Mouse (Mus musculus): ENCODE results near the gene Zcchc2.

Gene Zcchc2

GRCm38 (mm10) chr1:105988903-105989639 lies 1.1 kb upstream of the Zcchc2 start:
- DNase-seq, result no peak

DNA sequence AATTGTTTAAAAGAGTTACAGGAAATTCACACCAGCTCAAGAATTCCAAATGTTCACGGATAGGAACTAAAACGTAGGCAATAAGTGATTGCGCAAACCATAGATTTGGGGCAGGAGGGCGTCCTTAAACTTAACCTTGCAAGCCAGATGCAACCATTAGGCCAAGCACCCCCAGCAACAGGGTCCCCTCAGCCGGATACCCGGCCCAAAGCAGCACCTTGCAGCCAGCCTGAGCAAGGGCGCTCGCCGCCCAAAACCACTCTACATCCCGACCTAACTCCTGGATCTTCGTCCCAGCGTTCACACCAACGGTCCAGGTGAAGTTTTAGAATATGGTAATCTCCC lies 594 bp upstream of the Zcchc2 start:
- DNase-seq, result no peak

DNA sequence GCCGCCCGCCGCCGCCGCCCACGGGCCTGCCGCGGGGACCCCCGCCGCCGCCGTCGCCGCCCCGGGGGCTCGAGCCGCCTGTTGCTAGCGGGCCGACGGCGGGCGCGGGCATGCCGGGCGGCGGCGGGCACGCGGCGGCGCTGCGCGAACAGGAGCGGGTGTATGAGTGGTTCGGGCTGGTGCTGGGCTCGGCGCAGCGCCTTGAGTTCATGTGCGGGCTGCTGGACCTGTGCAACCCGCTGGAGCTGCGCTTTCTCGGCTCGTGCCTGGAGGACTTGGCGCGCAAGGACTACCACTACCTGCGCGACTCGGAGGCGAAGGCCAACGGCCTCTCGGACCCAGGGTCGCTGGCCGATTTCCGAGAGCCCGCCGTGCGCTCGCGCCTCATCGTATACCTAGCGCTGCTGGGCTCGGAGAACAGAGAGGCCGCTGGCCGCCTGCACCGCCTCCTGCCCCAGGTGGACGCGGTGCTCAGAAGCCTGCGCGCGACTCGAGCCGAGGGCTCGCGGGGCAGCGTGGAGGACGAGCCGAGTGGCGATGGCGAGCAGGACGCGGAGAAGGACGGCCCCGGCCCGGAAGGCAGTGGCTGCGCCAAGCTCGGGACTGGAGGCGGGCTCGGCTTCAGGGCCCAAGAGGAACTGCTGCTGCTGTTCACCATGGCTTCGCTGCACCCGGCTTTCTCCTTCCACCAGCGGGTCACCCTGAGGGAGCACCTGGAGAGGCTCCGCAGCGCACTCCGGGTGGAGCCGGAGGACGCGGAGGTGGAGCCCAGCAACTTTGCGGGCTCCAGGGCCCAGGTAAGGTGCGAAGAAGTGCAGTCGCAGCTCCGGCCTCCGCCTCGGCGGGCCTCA lies 930 bp downstream of the Zcchc2 start:
- DNase-seq, result peak; percentile 59 to 79

- DNase-seq, result no peak
Observed at GRCm38 (mm10) chr1:105991931-105992837, 2.0 kb downstream of the Zcchc2 start.

DNA sequence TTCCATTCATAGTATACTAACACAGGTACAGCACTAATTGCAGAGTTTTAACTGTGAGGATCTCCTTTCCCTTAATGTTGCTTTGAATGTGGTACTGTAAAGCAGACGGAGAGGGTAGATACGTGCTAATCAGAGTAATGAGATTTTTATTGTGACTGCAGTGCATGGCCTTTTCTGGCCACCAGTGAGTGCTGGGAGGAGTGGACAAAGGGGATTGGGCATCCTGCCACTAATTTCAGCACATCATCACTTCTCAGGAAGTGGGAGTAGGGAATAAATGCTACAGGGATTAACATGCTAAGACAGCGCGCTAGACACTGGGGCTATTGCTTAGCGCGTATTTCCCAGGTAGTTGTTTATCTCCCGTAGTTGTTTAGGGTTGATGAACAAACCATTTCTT lies 3.0 kb downstream of the Zcchc2 start:
- DNase-seq, result peak; percentile 76 to 77

- DNase-seq, result peak; percentile 90 to 96
Observed at GRCm38 (mm10) chr1:105993601-105994209, 3.5 kb downstream of the Zcchc2 start.

GRCm38 (mm10) chr1:105995966-105996365 lies 5.8 kb downstream of the Zcchc2 start:
- DNase-seq, result no peak

DNA sequence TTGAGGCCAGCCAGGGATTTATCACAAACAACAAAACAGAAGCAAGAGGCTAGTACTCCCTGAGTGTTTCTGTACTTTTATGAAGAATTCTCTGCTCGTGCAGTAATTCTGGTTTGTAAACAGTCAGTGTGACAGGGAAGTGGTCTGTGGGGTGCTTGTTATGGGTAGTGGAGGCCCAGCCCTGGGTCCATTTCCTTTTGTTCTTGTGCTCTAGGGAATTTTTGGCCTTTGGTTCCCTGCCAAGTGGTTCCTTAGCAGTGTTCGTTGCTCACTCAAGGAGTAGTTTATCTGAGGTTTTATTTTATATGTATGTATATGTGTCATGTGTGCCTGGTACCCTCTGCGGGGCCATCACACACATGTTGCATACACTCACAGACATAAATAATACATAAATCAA lies 7.1 kb downstream of the Zcchc2 start:
- peak; percentile 75 for DNase-seq

DNA sequence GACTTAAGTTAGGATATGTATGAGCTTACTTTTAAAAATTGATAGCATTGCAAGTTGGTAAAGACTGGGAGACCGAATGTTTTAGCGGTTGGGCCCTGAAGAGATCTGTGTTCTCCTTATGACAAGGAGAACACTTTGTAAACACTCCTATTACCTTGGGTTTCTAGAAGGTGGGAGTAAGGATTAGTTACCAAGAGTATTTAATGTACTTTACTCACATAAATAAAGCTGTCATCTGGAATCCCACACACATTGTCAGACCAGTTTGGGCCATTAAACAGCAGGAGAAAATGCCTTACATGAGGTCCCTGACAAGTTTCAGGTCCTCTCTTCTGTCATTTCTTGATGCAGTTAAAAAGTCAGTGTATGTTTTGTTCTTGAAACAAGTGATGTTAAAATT lies 9.6 kb downstream of the Zcchc2 start:
- DNase-seq, result no peak

DNA sequence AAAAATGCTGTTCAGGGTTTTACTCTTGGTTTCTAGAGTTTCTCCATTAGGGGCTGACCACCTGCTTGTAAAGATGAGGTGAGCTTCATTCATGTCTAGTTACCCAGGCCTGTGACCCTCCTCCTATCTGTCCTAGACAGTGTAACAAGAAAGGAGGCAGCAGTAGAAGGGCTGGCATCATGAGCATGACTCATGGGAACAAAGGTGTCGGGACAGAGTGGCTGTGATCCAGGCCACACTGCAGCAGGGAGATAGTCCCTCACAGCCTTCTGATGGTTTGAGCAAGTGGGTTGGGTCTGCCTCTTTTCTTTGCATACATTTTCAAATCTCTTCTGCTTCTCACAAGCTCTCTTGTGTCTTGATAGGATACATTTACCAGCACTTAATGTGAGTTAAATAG lies 17.4 kb downstream of the Zcchc2 start:
- DNase-seq, result no peak

- no peak for DNase-seq
Observed at GRCm38 (mm10) chr1:106011097-106011496, 20.9 kb downstream of the Zcchc2 start.

- DNase-seq, result no peak
Observed at GRCm38 (mm10) chr1:106013759-106014158, 23.6 kb downstream of the Zcchc2 start.

DNA sequence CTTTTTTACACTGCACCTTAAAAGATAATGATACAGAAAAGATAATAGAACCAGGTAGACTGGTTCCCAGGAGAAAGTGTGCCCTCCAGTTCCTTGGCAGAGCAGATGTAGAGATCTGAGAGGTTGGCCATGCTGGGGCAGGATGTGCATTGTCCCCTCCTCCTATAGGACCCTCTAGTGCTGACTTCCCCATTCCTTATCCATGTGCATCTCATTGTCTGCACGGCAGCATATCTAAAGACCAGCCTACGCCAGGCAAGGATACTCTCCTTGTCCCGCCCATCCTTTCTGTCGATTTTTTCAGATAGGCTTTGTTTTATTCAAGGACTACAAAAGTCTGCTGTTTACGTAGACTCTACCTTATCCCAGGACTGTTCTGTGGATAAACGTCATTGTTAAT lies 26.1 kb downstream of the Zcchc2 start:
- no peak for DNase-seq

DNA sequence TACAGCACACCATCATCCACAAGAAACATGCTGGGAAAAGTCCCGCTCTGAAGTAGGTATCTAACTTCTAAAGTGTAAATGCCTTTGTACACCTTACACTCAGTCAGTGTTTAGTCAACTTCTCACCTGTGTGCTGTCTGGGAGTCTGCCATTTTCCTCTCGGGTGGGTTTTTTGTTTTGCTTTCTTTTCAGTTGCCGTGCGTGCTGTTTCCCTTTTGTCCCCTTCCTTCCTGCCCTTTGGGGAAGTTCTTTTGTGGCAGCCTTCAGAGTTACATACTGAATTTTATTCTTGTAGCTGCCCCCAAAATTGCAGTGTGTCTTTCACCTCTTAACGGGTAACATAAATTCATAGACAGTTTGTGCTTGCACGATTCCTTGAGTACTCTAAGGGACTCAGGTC lies 29.6 kb downstream of the Zcchc2 start:
- no peak for DNase-seq

DNA sequence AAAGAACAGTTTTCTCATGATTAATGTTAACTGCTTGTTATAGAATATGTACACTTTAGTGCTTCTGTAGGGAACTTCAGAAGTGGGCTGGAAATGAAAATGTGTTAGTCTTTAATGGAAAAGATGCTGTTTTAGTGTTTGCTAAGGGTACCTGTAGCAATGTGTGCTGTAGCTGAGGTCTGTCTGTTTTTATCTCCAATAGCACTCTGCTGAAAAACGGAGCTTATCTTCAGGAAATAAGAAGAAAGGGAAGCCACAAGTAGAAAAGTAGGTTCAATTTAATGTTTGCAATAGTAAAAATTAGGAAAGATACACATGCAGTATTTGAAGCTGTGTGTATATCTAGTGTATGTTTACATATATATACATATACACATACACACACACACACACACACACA lies 32.8 kb downstream of the Zcchc2 start:
- no peak for DNase-seq

GRCm38 (mm10) chr1:106024254-106024653 lies 34.0 kb downstream of the Zcchc2 start:
- no peak for DNase-seq

DNA sequence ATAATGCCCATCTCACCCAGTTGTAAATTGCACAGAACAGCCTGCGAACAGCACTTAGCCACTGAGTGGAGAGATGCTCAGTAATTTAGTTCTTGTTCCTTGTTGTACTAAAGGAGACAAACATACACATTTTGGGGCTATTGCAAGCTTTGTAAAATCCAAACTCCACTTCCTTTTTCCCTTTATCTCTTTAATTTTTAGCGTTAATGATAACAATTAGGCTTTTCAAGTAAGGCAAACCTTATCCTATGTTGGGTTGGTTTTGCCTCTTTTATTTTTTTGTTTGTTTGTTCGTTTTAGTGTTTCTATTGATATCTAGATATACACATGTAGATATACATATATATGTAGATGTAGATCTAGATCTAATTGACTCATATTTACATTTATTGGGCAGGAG lies 34.6 kb downstream of the Zcchc2 start:
- no peak for DNase-seq

GRCm38 (mm10) chr1:106029769-106030168 lies 39.6 kb downstream of the Zcchc2 start:
- DNase-seq, result no peak

DNA sequence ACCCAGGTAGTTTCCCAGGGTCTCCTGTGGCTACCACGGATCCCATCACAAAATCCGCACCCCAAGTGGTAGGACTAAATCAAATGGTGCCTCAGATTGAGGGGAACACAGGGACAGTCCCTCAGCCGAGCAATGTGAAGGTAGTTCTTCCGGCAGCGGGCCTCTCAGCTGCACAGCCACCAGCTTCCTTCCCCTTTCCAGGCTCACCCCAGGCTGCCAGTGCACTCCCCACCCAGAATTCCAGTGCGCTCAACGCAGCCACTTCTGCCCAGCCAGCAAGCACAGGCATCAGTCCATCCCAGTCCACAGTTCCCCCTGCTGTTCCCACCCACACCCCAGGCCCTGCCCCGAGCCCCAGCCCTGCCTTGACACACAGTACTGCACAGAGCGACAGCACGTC lies 40.1 kb downstream of the Zcchc2 start:
- DNase-seq, result no peak

DNA sequence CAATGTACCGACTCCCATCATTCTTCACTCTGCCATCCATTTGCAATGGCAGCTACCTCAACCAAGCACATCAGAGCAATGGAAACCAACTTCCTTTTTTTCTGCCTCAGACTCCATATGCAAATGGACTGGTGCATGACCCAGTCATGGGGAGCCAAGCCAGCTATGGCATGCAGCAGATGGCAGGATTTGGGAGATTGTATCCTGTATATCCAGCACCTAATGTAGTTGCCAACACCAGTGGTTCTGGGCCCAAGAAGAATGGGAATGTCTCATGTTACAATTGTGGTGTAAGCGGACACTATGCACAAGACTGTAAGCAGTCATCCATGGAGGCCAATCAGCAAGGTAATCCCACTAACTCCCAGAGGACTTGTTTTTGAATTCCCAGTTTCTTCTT lies 40.7 kb downstream of the Zcchc2 start:
- no peak for DNase-seq

DNA sequence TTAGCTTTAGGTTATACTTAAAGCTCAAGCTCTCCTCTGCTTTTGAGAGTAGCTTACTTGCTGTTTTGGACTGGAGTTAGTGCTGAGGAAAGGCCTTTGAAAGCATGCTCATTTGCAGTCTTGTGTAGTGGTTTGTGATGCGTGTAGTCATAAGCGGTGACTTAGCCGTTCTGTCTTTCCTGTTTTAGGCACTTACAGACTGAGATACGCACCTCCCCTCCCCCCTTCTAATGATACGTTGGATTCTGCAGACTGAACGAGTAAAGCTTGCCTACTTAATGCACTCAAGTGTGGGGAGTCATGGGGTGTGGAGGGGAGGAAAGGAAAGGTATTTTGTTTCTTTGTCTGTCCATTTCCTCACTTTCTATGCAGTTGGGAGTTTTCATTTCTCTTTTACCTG lies 41.7 kb downstream of the Zcchc2 start:
- no peak for DNase-seq

DNA sequence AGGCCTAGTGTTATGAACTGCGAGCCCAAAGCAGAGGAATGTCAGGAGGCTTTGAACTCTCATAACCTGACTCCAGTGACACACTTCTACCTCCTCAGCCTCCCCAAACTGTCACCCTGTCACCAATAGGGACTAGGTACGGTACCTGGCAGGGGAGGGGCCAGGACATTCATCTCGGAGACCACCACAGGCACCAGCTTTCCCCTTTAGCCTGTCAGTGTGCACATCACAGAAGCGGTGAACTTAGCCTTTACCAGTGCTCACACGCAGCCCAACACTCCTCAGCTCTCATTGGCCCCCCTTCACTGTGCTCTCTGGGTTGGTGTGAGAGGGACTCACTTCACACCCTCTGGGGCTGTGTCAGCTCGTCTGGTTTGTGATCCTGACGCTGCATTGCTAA lies 44.6 kb downstream of the Zcchc2 start:
- no peak for DNase-seq

Measured in kidney, postnatal 36 days (tissue).